ENCODE assay signal across 27 mouse cellular contexts in the genomic region with DNA sequence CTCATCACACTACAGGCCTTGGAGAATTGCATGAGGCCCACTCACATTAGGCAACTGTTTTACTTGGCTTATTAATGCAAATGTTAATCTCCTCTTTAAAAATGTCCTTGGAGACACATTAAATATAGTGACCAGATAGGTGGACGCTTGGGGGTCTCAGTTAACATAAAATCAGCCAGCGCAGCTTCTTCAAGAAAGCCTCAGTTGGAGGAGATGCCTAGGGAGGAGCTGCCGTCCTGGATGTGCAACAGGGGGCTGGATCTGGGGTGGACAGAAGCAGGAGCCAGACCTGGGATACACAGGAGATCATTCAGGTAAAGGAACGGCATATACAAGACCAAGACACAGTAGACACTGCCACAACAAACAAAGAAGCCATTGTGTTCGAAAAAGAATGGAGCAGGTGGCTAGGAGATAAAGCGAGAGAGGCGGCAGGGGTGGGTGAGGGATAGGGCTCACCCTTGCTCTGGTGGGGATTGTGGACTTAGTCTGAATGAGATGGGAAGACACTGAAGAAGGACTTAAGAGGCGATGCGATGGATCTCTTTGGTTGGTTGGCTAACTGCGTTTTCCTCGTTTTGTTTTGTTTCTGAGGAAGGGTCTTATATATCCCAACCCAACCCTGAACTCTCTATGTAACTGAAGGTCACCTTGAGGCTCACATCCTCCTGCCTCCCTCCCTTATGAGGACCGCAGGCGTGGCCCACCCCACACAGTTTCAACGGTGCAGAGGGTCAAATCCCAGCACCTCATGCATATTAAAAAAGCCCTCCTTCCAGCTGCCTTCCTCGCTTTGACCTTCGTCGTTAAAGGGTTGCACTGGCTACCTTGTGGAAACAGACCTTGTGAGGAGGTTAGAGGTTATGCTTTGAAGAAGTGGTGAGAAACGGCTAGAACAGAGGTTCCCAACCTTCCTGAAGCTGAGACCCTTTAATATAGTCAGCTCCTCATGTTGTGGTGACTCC. TPM values are rescaled to one million over a fixed set of nuclear protein-coding genes. Genes with fewer than 3 reads are reported as not detected.
"Had no signal": no experiment of that assay in that cellular context is flagged by ENCODE, and none has a peak within 500 bp of the region (broad histone marks: within the 10 kb centered on the region; RNA-seq: fewer than 3 reads in every experiment).

No protein-coding gene starts in this region.

- DNase-seq: kidney, postnatal 25 days; layer of hippocampus, adult 9-11 months; liver; lung, adult 18-20 months; lung, postnatal 10 days; lung, postnatal 36 days; retina, postnatal 1 day; thymus, adult 18-20 months; thymus, postnatal 36 days had no signal

- H3K4me3 ChIP-seq: layer of hippocampus, adult 2 months; limb, embryonic 10.5 days; limb, embryonic 13.5 days; liver, embryonic 12.5 days; liver, embryonic 15.5 days; lung, embryonic 15.5 days; megakaryocyte, embryonic 14.5 days; midbrain, embryonic 10.5 days; midbrain, embryonic 15.5 days; neural tube, embryonic 13.5 days had no signal

- H3K36me3 ChIP-seq: limb, embryonic 10.5 days; limb, embryonic 13.5 days; liver, embryonic 12.5 days; liver, embryonic 15.5 days; lung, embryonic 15.5 days; midbrain, embryonic 10.5 days; midbrain, embryonic 15.5 days; neural tube, embryonic 13.5 days had no signal

- H3K27ac ChIP-seq: kidney, postnatal 0 days; layer of hippocampus, adult 2 months; limb, embryonic 10.5 days; limb, embryonic 13.5 days; liver, embryonic 12.5 days; liver, embryonic 15.5 days; lung, embryonic 15.5 days; midbrain, embryonic 10.5 days; midbrain, embryonic 15.5 days; neural tube, embryonic 13.5 days had no signal

- H3K9me3 ChIP-seq: limb, embryonic 10.5 days; limb, embryonic 13.5 days; liver, embryonic 12.5 days; liver, embryonic 15.5 days; lung, embryonic 15.5 days; megakaryocyte, embryonic 14.5 days; midbrain, embryonic 10.5 days; midbrain, embryonic 15.5 days; neural tube, embryonic 13.5 days had no signal

- H3K4me1 ChIP-seq: liver, embryonic 12.5 days; liver, embryonic 15.5 days had no signal

RNA-seq across cellular contexts. Expression of gene Lep, which starts 40.0 kb away (rescaled TPM):
- total RNA-seq: layer of hippocampus, adult 2 months; layer of hippocampus, postnatal 25 days; left cerebral cortex, adult 18-20 months; left cerebral cortex, postnatal 25 days; neutrophil, adult 5-6 weeks had no signal
- polyA plus RNA-seq: kidney, embryonic 14.5 days; kidney, postnatal 0 days; limb, embryonic 10.5 days; limb, embryonic 13.5 days; liver, embryonic 12.5 days; liver, embryonic 15.5 days; lung, embryonic 15.5 days; midbrain, embryonic 10.5 days; midbrain, embryonic 15.5 days; neural tube, embryonic 13.5 days; small intestine, adult 2 months; stomach, embryonic 16.5 days had no signal
